Mouse (Mus musculus): ENCODE measurements around the gene Arhgap15.

Arhgap15 gene

DNA sequence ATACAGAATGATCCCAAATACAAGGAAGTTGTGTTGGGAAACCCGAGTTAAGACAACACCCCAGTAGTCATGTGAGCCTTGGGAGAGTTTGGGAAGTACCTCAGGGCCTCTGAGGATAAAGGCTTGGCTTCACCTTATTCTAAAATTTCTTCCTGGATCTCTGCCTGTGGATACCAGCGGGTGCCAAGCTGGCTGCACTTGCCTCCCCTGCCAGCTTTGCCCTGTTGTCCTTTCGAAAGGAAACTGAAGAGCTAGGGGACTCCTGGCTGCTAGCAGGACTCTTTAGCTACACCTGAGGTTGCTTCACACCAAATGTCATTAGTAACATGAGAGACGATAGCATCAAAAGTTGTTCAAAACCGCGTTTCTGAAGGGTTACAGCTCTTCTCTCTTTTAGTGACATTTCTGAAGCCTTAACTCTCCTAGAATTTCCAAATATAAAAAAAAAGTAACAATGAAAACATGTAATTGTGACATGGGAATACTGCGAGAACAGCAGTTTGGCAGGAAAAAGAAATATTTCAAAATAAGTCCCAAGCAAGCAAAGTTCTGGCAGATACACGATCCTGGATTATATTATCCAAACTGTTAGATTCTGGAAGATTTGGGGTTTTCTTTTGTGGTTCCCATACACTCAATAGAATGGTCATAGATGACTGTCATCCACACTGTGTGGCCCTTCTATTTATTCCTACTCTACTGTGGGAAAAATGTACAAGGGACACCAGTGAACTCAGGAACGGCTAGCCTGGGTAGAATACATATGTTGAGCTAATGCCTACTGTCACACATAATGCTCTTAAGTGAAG, 364.6 kb downstream of the Arhgap15 start:
- no peak for DNase-seq

DNA sequence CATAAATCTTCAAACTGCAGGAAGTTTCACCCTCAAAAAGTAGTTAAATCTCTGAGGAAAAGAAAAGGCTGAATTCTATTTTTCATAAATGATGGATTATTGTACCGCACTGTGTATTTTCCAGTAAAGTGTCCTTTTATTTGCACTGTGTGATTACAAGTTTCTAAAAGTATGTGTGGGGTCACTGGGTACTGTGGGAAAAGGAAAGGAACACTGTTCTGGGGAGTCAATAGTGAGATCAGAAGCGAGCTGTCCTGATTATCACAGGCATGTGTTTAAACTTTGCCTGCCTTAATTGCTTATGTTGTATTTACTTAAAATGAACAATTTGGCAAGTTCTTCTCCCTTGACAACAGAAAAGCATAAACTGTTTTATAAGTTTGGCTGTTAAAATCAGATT, 365.7 kb downstream of the Arhgap15 start:
- DNase-seq, result no peak

DNA sequence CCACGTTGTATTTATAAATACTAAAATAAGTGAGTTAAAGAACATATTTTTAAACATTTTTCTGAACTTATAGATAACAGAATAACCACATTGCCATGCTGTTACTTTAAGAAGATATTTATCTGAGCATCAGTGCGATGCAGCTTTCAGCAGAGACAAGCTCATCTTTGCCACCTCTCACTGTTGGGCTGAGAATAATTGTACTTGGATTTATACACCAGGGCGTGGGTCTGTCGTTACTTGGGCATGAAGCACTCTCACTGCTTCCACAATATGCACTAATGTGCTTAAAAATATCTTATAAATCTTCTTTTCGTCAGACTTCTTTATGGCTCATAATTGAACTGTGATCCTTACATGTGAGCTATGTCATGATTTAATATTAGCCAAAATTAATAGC, 372.5 kb downstream of the Arhgap15 start:
- DNase-seq, result no peak

DNA sequence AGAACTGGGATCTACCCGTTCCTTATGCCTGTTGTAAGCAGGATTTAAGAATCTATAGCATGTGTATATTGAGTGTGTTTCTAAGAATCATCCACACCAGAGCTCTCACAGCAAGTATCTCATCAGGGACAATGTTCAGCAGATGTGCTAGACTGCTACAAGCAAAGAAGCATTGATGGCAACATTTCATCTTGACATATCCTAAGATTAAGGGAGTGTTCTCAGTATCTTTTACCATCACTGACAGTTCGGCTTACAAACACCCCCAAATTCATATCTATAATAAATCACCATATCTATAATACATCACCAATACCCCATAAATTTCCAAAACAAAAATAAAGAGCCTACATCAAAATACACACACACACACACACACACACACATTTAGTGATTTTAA, 374.6 kb downstream of the Arhgap15 start:
- no peak for DNase-seq

DNA sequence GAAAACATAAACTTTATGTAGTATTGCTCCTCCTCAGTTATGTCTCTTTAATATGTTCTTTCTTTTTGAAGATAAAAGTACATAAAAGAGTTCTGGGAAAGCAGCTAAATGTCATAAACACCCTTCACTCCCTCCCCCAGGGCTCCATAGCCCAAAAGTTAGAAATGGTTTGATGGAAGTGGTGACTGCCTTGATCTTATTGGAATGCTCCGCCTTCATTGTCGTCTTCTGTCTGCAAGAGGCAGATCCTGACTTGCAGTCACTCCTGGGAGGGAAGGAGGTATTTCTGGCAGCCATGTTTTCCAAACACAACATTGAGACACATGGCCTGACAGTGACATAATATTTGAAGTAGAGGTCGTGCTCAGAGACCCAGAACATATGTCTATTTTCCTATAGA, 375.5 kb downstream of the Arhgap15 start:
- DNase-seq, result no peak

DNA sequence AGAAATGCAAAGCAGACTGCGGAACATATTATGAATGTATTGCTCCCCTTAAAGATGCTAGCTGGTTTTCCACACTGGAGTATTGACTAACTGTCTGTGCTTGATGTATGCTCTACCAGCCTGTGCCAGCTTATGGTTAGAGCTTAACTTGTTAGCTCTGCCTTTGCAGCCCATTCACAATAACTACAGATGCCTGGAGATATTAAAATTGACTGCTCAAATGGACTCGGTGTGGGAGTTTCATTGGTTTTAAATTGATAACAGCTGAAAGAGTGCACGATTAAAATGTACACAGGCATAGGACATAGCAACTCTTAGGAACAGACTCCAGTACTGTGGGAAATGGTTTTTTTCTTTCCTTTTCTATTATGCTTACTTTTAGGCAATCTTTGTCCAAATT, 376.1 kb downstream of the Arhgap15 start:
- DNase-seq, result no peak

DNA sequence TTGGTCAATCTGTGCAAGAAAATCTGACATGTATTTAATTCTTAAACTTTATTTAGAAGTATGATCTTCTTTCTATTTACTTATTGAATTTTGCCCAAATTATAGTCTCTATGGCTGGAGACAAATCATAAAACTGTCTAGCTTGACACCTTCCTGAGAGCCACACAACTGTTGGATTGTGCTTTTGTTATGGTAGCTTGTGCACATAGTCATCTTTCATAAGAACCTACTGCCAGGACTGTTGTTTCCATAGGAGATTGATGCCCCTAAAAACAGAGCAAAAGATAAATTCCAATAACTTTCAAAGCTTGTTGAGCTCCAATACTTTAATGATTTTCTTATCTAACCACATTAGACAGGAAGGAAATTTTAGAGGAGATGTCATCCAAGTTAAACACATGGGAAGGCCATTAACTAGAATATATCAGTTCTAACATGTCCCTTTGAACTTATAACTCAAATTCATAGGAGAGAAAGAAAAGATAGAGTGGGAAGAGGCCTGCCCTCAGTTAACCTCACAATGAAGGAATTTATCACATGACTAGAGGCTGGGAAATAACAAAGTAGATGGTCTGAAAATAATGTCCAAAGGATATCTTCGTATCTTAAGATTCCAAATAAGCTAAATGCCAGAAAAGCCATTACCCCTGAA, 377.5 kb downstream of the Arhgap15 start:
- no peak for DNase-seq

DNA sequence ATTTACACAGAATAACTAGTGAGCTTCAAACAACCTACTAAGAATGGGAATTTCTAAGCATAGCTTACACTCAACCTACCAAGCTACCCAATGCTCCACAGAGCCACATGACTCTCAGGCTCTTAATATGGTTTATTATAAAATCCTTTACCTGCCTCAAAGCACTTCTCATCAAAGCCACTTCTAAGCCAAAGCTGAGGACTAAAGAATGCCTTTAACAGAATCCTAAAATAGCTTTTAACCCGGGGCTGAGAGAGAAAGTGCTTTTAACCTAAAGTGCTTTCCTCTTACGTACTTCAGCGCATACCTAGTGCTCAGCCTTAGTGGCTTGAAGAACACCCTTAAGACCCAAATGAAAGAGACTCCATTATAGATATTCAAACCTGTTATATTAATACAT, 380.9 kb downstream of the Arhgap15 start:
- DNase-seq, result no peak

DNA sequence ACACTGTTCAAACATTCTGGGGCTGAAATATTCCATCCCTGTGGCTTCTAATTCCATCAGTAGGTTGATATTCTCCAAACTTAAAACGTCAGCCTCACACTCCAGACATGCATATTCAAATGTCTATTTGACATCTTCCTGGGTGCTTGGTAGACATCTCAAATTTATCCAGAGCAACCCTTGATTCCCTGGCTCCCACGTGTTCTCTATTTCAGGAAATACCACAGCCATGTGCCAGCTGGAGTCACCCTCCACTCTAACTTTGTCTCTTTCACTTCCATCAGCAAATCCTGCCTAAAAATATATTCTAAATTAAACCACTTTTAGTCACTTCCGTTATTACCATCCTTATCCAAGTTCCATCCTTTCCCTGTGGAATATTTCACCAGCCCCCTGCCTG, 382.6 kb downstream of the Arhgap15 start:
- no peak for DNase-seq

DNA sequence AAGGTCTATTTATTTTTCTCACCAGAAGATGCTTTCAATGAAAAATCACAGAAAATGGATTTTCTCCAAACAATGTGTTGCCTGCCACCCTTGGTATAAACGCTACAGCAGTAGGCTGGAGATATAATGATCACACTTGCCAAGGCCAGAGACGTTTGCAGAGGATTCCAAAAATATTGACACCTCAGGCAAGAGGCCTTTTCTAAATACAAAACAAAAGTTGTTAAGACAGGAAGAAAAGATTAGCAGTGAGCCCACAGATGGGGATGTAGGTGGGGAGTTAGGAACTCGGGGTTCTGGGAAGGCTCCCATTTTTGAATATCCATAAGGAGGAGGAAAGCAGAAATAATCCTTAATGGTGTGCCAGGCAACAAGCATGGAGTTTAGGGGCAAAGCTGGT, 386.2 kb downstream of the Arhgap15 start:
- no peak for DNase-seq

DNA sequence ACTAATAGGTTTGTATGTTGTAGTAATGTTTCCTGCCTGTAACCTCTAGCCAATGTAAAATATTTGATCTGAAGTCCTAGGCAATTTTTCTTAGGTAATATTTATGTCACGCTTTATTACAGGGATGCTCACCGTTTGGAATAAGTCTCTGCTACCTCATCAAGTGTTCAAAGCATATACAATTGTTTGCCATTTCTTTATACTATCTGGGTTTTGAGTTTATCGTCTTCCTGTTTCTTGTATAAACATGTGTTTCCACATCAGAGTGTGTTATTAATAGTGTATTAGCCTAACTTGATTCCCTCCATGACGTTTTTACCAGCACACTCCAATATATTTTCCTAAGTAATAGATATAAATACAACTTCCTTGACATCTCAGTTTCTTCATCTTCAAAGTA, 391.8 kb downstream of the Arhgap15 start:
- DNase-seq, result no peak

DNA sequence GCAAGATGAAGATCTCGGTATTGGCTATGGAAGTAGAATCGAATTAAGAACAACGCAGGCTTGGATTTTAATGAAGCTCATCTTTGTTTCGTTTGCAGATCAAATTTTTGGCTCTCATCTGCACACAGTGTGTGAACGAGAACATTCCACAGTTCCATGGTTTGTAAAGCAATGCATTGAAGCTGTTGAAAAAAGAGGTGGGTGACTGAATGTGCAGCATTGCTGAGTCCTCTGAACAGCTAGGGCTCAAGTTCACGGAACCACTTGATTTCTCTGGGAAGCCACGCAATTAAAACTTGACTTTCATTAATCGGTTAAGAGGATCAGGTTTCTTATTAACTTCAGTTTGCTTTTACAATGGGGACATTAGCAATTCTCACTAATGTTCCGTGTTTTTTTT, 393.5 kb downstream of the Arhgap15 start:
- DNase-seq, result no peak

DNA sequence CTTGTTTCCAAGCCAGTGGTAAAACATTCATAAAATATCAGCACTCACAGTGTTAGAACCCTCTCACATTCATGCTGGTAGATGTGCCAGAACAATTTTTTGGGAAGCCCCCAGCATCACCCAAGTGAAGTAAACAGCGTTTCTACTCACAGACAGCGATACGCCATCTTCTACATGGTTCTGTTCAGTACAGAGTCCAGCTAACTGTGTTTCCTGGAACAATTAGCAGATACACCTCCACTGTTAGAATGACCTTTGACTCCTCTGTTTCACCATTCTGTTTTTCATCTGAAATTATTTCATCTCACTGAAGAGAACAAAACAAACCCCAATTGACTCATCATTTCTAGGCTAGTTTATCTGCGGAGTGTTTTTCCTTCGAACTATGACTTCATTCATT, 394.0 kb downstream of the Arhgap15 start:
- DNase-seq, result no peak

DNA sequence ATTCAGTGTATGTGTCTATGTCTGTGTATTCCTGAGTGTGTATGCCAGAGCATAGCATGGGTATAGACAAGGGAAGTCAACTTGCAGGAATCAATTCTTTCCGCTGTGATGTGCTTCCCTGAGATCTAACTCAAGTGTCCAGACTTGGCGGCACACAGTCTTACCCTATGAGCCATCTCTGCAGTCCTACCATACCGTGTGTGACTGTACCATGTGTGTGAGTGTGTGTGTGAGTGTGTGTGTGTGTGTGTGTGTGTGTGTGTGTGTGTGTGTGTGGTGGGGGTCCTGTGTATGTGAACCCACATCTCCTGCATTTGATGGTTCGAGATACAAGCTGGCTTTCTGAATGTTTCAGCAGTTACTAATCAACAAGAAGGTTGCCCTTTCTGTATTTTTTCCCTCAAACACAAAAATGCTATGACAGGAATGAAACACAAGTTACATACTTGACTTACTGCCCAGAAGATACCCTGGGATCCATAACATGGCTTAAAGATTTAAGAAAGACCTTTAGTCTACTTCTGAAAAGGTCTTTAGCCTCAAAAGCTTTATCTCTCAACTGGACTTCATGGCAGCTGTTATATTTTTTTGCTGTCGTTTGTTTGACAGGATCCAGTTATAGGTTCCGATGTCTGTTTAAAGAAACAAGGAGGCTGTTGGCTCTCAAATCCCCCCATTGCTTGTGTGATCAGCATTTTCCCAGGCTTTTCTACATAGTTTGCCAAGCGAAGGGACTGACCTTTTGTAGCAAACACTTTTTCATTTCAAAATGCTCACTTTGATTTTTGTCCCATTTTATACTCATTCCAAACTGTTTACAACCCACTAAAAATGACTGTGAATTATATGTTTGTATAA, 397.7 kb downstream of the Arhgap15 start:
- DNase-seq, result no peak

DNA sequence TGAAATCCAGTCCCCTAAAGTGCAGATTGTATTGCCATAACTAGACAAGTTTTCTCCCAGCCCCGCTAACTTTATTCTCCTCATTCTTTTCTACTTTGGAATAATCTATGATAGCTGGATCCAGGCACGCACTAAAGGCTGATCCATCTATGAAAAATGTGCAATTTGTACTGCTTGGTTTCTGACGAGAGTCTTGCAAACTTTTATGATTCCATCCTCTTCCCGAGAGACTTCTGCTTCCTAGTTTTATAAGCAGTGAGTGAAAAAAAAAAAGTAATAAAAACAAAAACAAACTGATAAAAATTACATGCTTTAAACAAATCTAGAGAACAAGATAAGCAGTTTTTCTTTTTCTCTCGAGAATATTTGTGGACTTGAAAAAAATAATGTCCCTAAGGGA, 398.9 kb downstream of the Arhgap15 start:
- no peak for DNase-seq

DNA sequence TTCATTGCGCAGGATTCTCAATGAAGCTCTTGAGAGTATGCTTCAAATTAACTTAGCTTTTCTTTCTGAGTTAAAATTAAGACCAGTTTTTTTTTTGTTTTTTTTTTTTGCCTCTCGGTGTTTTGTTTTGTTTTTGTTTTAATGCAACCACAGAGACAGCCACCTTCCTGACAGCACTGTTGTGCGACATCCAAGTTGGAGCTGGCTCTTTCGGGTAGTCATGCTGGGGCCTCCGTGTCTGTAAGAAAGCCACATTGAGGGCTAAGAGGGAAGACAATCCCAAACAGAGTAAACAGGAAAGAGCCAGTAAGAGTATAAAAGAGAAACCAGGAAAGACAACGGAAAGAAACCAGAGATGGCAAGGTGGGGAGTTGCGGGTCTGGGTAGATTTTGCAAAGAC, 399.3 kb downstream of the Arhgap15 start:
- DNase-seq, result no peak

DNA sequence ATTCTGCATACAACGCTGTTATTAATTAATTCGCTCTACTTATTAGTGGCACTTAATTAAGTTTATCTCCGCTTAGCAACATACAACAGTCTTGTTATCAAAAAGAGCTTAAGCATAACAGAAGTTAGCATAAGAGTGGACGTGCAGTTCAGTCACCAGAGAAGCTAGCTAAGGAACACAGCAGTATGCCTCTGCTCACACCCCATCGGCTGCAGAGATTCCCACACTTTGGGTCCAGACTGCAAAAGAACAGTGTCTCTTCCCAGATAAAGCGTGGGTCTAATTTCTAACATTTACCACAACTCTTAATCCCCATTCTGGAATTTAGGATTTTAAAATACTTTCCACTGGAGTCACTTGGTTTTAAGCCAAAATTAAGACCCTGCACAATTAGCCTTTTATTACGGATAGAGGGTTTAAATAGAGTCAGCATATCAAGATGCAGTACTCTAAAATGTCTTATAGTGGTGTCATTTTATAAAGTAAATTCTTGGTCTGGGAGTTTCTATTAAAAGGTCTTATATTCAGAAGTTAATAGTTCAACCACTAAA, 400.0 kb downstream of the Arhgap15 start:
- no peak for DNase-seq

DNA sequence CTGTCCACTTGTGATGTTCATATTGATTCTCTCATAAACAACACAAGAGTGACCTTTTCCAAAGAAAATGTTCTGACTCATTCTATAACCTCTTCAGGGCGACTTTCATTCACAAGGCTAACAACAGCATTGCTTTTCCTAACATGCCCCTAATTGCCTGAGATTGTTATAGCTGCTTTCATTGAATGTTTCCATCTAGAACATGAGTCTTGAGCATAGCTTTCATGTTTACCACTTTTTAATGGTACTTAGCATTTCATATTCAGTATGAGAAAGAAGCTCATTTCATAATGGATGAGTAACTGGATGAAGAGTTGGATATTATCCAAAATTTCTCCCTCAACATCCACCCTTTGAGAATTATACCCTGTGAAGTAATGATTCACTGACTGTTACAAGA, 403.7 kb downstream of the Arhgap15 start:
- DNase-seq, result no peak

DNA sequence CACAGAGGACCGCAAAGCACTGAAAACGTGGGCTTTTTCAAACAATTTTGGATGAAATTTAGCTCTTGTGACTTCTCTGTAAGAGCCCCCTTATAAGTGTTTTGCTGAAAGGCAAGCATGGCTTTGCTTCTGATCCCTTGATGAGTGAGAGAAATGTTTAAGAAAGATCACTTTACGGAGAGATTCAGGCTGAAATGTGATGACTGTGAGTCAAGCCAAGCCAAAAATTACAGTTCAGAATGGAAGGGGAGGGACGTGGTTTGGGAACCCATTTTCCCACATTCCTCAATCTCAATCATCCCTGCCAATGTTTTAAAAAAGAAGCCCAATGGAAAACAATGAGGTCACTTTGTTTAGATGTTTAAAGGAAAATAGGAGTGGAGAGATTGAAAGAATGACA, 411.7 kb downstream of the Arhgap15 start:
- no peak for DNase-seq

DNA sequence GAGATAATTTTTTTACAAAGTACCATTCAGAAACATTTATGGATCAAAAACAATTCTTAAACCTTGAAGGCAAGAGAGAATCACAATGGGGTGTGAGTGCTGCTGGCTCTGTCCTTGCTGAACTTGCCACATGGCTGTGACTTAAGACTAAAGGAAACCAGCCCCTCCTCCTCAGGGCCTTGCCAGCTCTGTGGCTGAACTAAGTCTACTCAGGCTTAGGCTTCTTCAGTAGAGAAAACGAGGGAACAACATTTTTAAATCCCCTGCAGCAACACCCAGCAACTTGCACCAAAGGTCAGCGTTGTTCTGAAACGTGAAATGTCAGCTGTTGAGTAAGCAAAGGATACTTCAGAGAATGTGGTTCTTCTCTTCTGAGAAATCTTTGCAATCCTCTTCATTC, 417.2 kb downstream of the Arhgap15 start:
- no peak for DNase-seq

DNA sequence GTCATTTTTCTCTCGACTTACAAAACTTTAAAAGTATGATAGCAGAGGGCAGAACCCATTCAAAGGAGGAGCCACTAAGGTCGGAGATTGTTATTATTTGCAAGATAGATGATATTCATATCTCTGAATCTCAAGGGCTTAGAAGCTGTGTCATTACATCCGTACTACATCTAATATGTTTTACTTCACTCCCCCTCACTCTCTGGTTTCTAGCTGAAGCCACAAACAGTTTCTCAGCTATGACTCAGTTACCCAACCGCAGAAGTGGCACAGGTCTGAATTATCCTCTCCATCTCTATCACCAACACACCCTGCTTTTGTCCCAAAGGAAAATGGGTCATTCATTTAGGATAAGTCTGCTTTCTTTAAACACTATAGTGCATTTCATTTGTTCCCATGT, 418.1 kb downstream of the Arhgap15 start:
- DNase-seq, result no peak

DNA sequence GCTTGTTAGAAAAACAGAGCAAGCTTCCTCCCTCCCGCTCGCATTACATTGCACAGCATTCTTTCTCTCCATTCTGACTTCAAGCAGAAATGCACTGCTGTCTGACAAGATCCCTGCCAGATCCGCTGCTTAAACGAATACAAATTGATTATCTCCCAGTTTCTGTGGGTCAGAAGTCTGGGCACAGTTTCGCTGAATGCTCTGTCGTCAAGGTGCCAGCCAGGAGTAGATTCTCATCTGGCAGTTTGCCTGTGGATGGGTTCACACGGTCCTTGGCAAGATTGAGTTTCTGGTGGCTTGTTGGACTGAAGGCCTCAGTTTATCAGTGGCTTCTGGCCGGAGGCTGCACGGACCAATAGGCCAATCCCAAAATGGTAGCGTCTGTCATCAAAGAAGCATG, 435.9 kb downstream of the Arhgap15 start:
- no peak for DNase-seq

DNA sequence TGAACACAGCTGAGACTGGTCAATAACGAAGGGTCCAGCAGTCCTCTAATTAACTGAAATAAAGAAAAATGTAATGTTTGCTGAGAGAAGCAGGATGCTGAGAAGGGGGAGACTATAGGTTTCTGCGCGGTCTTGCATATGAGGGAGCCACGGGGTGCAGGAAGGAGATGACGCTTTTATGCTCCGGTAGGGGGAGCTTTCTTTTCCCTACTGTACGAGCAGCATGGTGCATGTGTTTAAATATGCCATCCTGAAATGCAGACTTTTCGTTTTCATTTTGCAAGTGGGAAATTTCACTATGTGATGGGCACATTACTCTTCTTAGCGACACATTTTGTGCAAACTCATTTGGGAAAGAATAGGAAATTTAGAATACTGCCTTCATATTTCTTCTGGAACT, 442.1 kb downstream of the Arhgap15 start:
- no peak for DNase-seq

DNA sequence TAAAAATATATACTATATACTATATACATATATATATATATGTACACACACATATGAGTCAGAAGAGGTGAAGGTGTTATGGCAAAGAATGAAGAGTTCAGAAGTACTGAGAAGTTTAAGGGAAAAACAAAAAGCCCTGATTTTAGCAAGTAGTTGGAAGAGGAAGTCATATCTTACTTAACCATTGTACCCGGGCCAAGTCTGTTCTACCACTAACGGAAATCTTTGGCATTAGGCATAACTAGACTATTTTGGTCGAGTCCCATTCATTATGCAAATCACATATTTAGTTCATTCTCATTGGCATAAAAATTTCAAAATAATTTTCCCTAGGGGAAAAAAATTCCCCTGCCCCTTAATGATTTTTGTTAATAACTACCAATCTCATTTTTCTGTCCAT, 443.4 kb downstream of the Arhgap15 start:
- no peak for DNase-seq

Measured in cerebellum, adult 9-10 months (tissue).